Mouse (Mus musculus) forebrain, postnatal 0 days (tissue): ENCODE measurements around the gene Phgr1. TPM values are rescaled to one million over a fixed set of nuclear protein-coding genes. Genes with fewer than 3 reads are reported as not detected.
A peak's percentile ranks its signal among the peaks of the same experiment; 100 is the strongest.

Experiments
- ATAC-seq: fragments of 200-750 bp; cut with Nextera tagmentation; 2 replicates; pipeline ENCODE4 v1.8.0; 2017; ENCODE audit warnings: mild to moderate bottlenecking, moderate library complexity
- DNase-seq: peaks from one replicate; pipeline ENCODE4 v3.0.0-alpha.2; 2015
- H3K27ac ChIP-seq: fragments of 300-500 bp; sonication (generic); 2 replicates; pipeline ENCODE4 v1.5.1; 2014; ENCODE audit warnings: low read depth, mild to moderate bottlenecking, antibody characterized with exemption, low read length, moderate library complexity, mixed read lengths
- H3K27me3 ChIP-seq: fragments of 300-500 bp; sonication (generic); 2 replicates; pipeline ENCODE4 v1.6.1; 2014; ENCODE audit warnings: mild to moderate bottlenecking, low read length, mixed read lengths; ENCODE audit not compliant: insufficient read depth
- H3K36me3 ChIP-seq: fragments of 300-500 bp; sonication (generic); 2 replicates; pipeline ENCODE4 v1.6.1; 2014; ENCODE audit warnings: mild to moderate bottlenecking, moderate library complexity; ENCODE audit not compliant: insufficient read depth
- H3K4me1 ChIP-seq: fragments of 300-500 bp; sonication (generic); 2 replicates; pipeline ENCODE4 v1.6.1; 2014; ENCODE audit warnings: antibody characterized with exemption; ENCODE audit not compliant: insufficient read depth
- H3K4me2 ChIP-seq: fragments of 300-500 bp; sonication (generic); 2 replicates; pipeline ENCODE4 v1.6.1; 2014; ENCODE audit warnings: low read depth, mild to moderate bottlenecking, moderate library complexity
- H3K4me3 ChIP-seq: fragments of 300-500 bp; sonication (generic); 2 replicates; pipeline ENCODE4 v1.5.1; 2014; ENCODE audit warnings: low read depth, low read length, mixed read lengths
- H3K9ac ChIP-seq: fragments of 300-500 bp; sonication (generic); 2 replicates; pipeline ENCODE4 v1.6.1; 2014; ENCODE audit warnings: mild to moderate bottlenecking
- H3K9me3 ChIP-seq: fragments of 300-500 bp; sonication (generic); 2 replicates; pipeline ENCODE4 v1.6.1; 2016; ENCODE audit warnings: low read length
- CTCF ChIP-seq: sonication (generic); IDR thresholded peaks from 2 replicates; pipeline ENCODE4 v1.5.1; 2016; ENCODE audit warnings: antibody characterized with exemption, control low read depth, low read depth
- WGBS: fragments of 180-500 bp; shearing (Covaris S2); extraction: QIAGEN DNeasy Blood & Tissue Kit; methylation state at CpG from one replicate; pipeline ENCODE4 v1.1.7; 2014; 5-methylcytosine and 5-hydroxymethylcytosine counted together
- polyA plus RNA-seq: library from polyadenylated mRNA; unstranded; fragments of >200 nt; fragmentation: Nextera tagmentation; extraction: Ambion mirVana; gene quantifications from 2 replicates; pipeline ENCODE4 v1.2.1, GENCODE M21; 2015
- total RNA-seq: library from RNA; depleted of rRNA; stranded (reverse); fragments of >200 nt; gene quantifications from 2 replicates; pipeline ENCODE4 v1.2.3, GENCODE M21; 2014

The Phgr1 gene
- total and polyA plus RNA-seq, 2 experiments from 2014 or later = not detected

- Histone ChIP-seq H3K4me2 (no peak overlapping the region), H3K4me3 (no peak overlapping the region), H3K9ac (no peak overlapping the region), H3K4me1 (peaks cover 3% of the 10 kb centered on the region; the same call in 1 of the 2 replicates), H3K27ac (no peak overlapping the region), H3K27me3 (no peaks in the 10 kb centered on the region), H3K9me3 (no peaks in the 10 kb centered on the region), H3K36me3 (no peaks in the 10 kb centered on the region)
- DNase-seq (no peak), ATAC-seq (no peak)
- TF ChIP-seq CTCF = no peak
- WGBS = 22% methylated on average over 8 of the region's 8 CpGs
Observed at GRCm38 (mm10) chr2:118729816-118730621, 42.5 kb upstream of the Phgr1 start.

GRCm38 (mm10) chr2:118730622-118730915, 42.0 kb upstream of the Phgr1 start:
- peak; percentile 34; the same call in 1 of the 2 replicates for ATAC-seq
- no peak overlapping the region for H3K9ac ChIP-seq
- H3K4me1 ChIP-seq = peaks cover 3% of the 10 kb centered on the region; the same call in 1 of the 2 replicates
- H3K27me3 ChIP-seq = no peaks in the 10 kb centered on the region
- no peaks in the 10 kb centered on the region for H3K36me3 ChIP-seq
- no peaks in the 10 kb centered on the region for H3K9me3 ChIP-seq
- no peak overlapping the region for H3K4me2 ChIP-seq
- WGBS = 8% methylated on average over 3 of the region's 3 CpGs
- H3K4me3 ChIP-seq = no peak overlapping the region
- H3K27ac ChIP-seq = no peak overlapping the region
- peak; percentile 77 for TF ChIP-seq CTCF
- peak; percentile 75 for DNase-seq

GRCm38 (mm10) chr2:118731981-118732380, 40.6 kb upstream of the Phgr1 start:
- no peak overlapping the region for H3K4me2 ChIP-seq
- 81% methylated on average over 5 of the region's 5 CpGs for WGBS
- no peaks in the 10 kb centered on the region for H3K27me3 ChIP-seq
- H3K27ac ChIP-seq = no peak overlapping the region
- no peaks in the 10 kb centered on the region for H3K36me3 ChIP-seq
- H3K4me1 ChIP-seq = peaks cover 3% of the 10 kb centered on the region; the same call in 1 of the 2 replicates
- no peak overlapping the region for H3K4me3 ChIP-seq
- ATAC-seq (no peak), DNase-seq (no peak)
- H3K9me3 ChIP-seq = no peaks in the 10 kb centered on the region
- H3K9ac ChIP-seq = no peak overlapping the region
- TF ChIP-seq CTCF = no peak

GRCm38 (mm10) chr2:118733341-118733740, 39.2 kb upstream of the Phgr1 start:
- peaks cover 3% of the 10 kb centered on the region; the same call in 1 of the 2 replicates for H3K4me1 ChIP-seq
- no peaks in the 10 kb centered on the region for H3K9me3 ChIP-seq
- 18% methylated on average over 5 of the region's 5 CpGs for WGBS
- no peaks in the 10 kb centered on the region for H3K36me3 ChIP-seq
- DNase-seq = peak; percentile 74
- no peak overlapping the region for H3K4me2 ChIP-seq
- no peak overlapping the region for H3K27ac ChIP-seq
- no peak overlapping the region for H3K4me3 ChIP-seq
- H3K27me3 ChIP-seq = no peaks in the 10 kb centered on the region
- H3K9ac ChIP-seq = no peak overlapping the region
- peak; percentile 88 for ATAC-seq
- TF ChIP-seq CTCF = no peak

- Histone ChIP-seq H3K27ac (no peak overlapping the region), H3K27me3 (no peaks in the 10 kb centered on the region; the same call in 1 of the 2 replicates)
- TF ChIP-seq CTCF = no peak
Observed at GRCm38 (mm10) chr2:118740341-118740740, 32.2 kb upstream of the Phgr1 start.

GRCm38 (mm10) chr2:118741183-118741582, 31.4 kb upstream of the Phgr1 start:
- no peak for ATAC-seq
- 66% methylated on average over 9 of the region's 9 CpGs for WGBS
- H3K27me3 ChIP-seq = no peaks in the 10 kb centered on the region; the same call in 1 of the 2 replicates

More at GRCm38 (mm10) chr2:118740341-118740740, 32.2 kb upstream of the Phgr1 start:
- H3K9me3 ChIP-seq = no peaks in the 10 kb centered on the region
- no peaks in the 10 kb centered on the region for H3K36me3 ChIP-seq
- no peak overlapping the region for H3K9ac ChIP-seq
- DNase-seq (no peak), ATAC-seq (no peak)
- no peak overlapping the region for H3K4me3 ChIP-seq
- peaks cover 14% of the 10 kb centered on the region; the same call in 1 of the 2 replicates for H3K4me1 ChIP-seq
- 70% methylated on average over 3 of the region's 3 CpGs for WGBS
- H3K4me2 ChIP-seq = no peak overlapping the region

GRCm38 (mm10) chr2:118743261-118743943, 29.2 kb upstream of the Phgr1 start:
- Histone ChIP-seq H3K4me2 (no peak overlapping the region), H3K36me3 (no peaks in the 10 kb centered on the region), H3K4me1 (peaks cover 23% of the 10 kb centered on the region), H3K27me3 (no peaks in the 10 kb centered on the region; the same call in 1 of the 2 replicates), H3K9ac (no peak overlapping the region), H3K4me3 (no peak overlapping the region), H3K9me3 (no peaks in the 10 kb centered on the region), H3K27ac (no peak overlapping the region)
- peak; percentile 85 for TF ChIP-seq CTCF
- DNase-seq (peak; percentile 76), ATAC-seq (peak; percentile 12; the same call in 1 of the 2 replicates)
- 19% methylated on average over 8 of the region's 8 CpGs for WGBS

More at GRCm38 (mm10) chr2:118741183-118741582, 31.4 kb upstream of the Phgr1 start:
- Histone ChIP-seq H3K4me2 (no peak overlapping the region), H3K9me3 (no peaks in the 10 kb centered on the region), H3K4me1 (peaks cover 14% of the 10 kb centered on the region; the same call in 1 of the 2 replicates), H3K4me3 (no peak overlapping the region), H3K27ac (no peak overlapping the region), H3K36me3 (no peaks in the 10 kb centered on the region), H3K9ac (no peak overlapping the region)
- DNase-seq = no peak
- no peak for TF ChIP-seq CTCF
